Mouse (Mus musculus) MEL (cell line): ENCODE results near the gene Papss2. TPM values are rescaled to one million over a fixed set of nuclear protein-coding genes. Genes with fewer than 3 reads are reported as not detected.

Experiments used
- DNase-seq: peaks from one replicate; pipeline ENCODE4 v3.0.0; 2011; ENCODE audit warnings: low read depth, low spot score
- H3K27ac ChIP-seq: 2 replicates; pipeline ENCODE4 v1.5.1; 2012; ENCODE audit warnings: low read depth, mild to moderate bottlenecking, control low read depth, low read length, moderate library complexity; ENCODE audit not compliant: control insufficient read depth
- H3K27me3 ChIP-seq, 2 experiments: fragments of 150-350 bp in 1 of 2; sonication (generic) in 1 of 2; 2 replicates each; pipeline ENCODE4 v1.6.1; 2012; ENCODE audit warnings: low read length in 2 of 2, mild to moderate bottlenecking in 2 of 2, improper control_type of control experiment in 1 of 2, moderate library complexity in 1 of 2; ENCODE audit not compliant: insufficient read depth in 2 of 2, control insufficient read depth in 1 of 2
- H3K36me3 ChIP-seq, 2 experiments: 2 replicates each; pipeline ENCODE4 v1.6.1; 2012 to 2014; ENCODE audit warnings: low read length in 2 of 2, improper control_type of control experiment in 1 of 2, inconsistent platforms in 1 of 2, mild to moderate bottlenecking in 1 of 2; ENCODE audit not compliant: insufficient read depth in 2 of 2, control insufficient read depth in 1 of 2
- H3K4me1 ChIP-seq, 2 experiments: fragments of 150-350 bp in 1 of 2; sonication (generic) in 1 of 2; 2 replicates each; pipeline ENCODE4 v1.6.1; 2012; ENCODE audit warnings: low read length in 2 of 2, improper control_type of control experiment in 1 of 2, mild to moderate bottlenecking in 1 of 2; ENCODE audit not compliant: insufficient read depth in 2 of 2, control insufficient read depth in 1 of 2
- H3K4me3 ChIP-seq, 2 experiments: fragments of 150-350 bp in 1 of 2; sonication (generic) in 1 of 2; 2 replicates each; pipeline ENCODE4 v1.5.1; 2012; ENCODE audit warnings: low read depth in 2 of 2, low read length in 2 of 2, mild to moderate bottlenecking in 2 of 2, moderate library complexity in 2 of 2, control low read depth in 1 of 2, improper control_type of control experiment in 1 of 2; ENCODE audit not compliant: control insufficient read depth in 1 of 2, insufficient read depth in 1 of 2
- H3K79me2 ChIP-seq: 2 replicates; pipeline ENCODE4 v1.6.1; 2012; ENCODE audit warnings: mild to moderate bottlenecking, low read length, moderate library complexity; ENCODE audit not compliant: control insufficient read depth, poor library complexity, insufficient read depth
- H3K9ac ChIP-seq: 2 replicates; pipeline ENCODE4 v1.6.1; 2012; ENCODE audit warnings: low read depth, mild to moderate bottlenecking, control low read depth, low read length, moderate library complexity; ENCODE audit not compliant: control insufficient read depth, poor library complexity, severe bottlenecking
- H3K9me3 ChIP-seq: fragments of 150-350 bp; sonication (generic); replicated peaks from 2 replicates; pipeline ENCODE4 v1.6.1; 2012; ENCODE audit warnings: mild to moderate bottlenecking, low read length, improper control_type of control experiment, moderate library complexity; ENCODE audit not compliant: insufficient read depth
- BHLHE40 ChIP-seq: IDR thresholded peaks from 2 replicates; pipeline ENCODE4 v1.6.1; 2012; ENCODE audit warnings: low read depth, mild to moderate bottlenecking, inconsistent platforms, low read length, improper control_type of control experiment, borderline replicate concordance
- CHD1 ChIP-seq: IDR thresholded peaks from 2 replicates; pipeline ENCODE4 v1.6.1; 2012; ENCODE audit warnings: low read depth, mild to moderate bottlenecking, inconsistent platforms, low read length, improper control_type of control experiment
- CHD2 ChIP-seq: IDR thresholded peaks from 2 replicates; pipeline ENCODE4 v1.6.1; 2011; ENCODE audit warnings: low read length, improper control_type of control experiment
- CTCF ChIP-seq, 3 experiments: IDR thresholded peaks in 2 of 3; conservative IDR thresholded peaks in 1 of 3; 2 replicates each; pipeline ENCODE4 v1.5.1; 2011 to 2012; ENCODE audit warnings: low read length in 3 of 3, low read depth in 2 of 3, mild to moderate bottlenecking in 2 of 3, improper control_type of control experiment in 1 of 3, inconsistent platforms in 1 of 3, mixed read lengths in 1 of 3, moderate library complexity in 1 of 3; ENCODE audit not compliant: control insufficient read depth in 1 of 3, insufficient read depth in 1 of 3, poor library complexity in 1 of 3, severe bottlenecking in 1 of 3
- E2F4 ChIP-seq: IDR thresholded peaks from 2 replicates; pipeline ENCODE4 v1.6.1; 2011; ENCODE audit warnings: low read depth, low read length, improper control_type of control experiment, borderline replicate concordance
- EP300 ChIP-seq, 2 experiments: IDR thresholded peaks; 2 replicates each; pipeline ENCODE4 v1.6.1; 2011; ENCODE audit warnings: improper control_type of control experiment in 2 of 2, low read length in 2 of 2, low read depth in 1 of 2, mild to moderate bottlenecking in 1 of 2
- ETS1 ChIP-seq: IDR thresholded peaks from 2 replicates; pipeline ENCODE4 v1.6.1; 2012; ENCODE audit warnings: low read depth, mild to moderate bottlenecking, inconsistent platforms, low read length, improper control_type of control experiment, moderate library complexity
- JUND ChIP-seq: IDR thresholded peaks from 2 replicates; pipeline ENCODE4 v1.6.1; 2011; ENCODE audit warnings: low read depth, mild to moderate bottlenecking, improper control_type of control experiment, low read length
- KAT2A ChIP-seq: conservative IDR thresholded peaks from 2 replicates; pipeline ENCODE4 v1.6.1; 2012; ENCODE audit warnings: low read depth, low read length, improper control_type of control experiment, inconsistent platforms
- MEF2A ChIP-seq: IDR thresholded peaks from 2 replicates; pipeline ENCODE4 v1.6.1; 2014; ENCODE audit warnings: low read depth, mild to moderate bottlenecking, inconsistent platforms, low read length, improper control_type of control experiment; ENCODE audit not compliant: poor library complexity, insufficient replicate concordance, severe bottlenecking; ENCODE audit errors: extremely low read depth
- MYB ChIP-seq: IDR thresholded peaks from 2 replicates; pipeline ENCODE4 v1.6.1; 2011; ENCODE audit warnings: mild to moderate bottlenecking, low read depth, low read length, improper control_type of control experiment
- MYC ChIP-seq: IDR thresholded peaks from 2 replicates; pipeline ENCODE4 v1.6.1; 2011; ENCODE audit warnings: low read depth, mild to moderate bottlenecking, low read length, improper control_type of control experiment, moderate library complexity
- NELFE ChIP-seq: IDR thresholded peaks from 2 replicates; pipeline ENCODE4 v1.6.1; 2011; ENCODE audit warnings: low read depth, low read length, improper control_type of control experiment
- NRF1 ChIP-seq: IDR thresholded peaks from 2 replicates; pipeline ENCODE4 v1.6.1; 2014; ENCODE audit warnings: low read depth, mild to moderate bottlenecking, inconsistent platforms, low read length, improper control_type of control experiment, moderate library complexity; ENCODE audit not compliant: poor library complexity, insufficient read depth, severe bottlenecking
- POLR2AphosphoS2 ChIP-seq: IDR thresholded peaks from 2 replicates; pipeline ENCODE4 v1.6.1; 2011; ENCODE audit warnings: low read length, improper control_type of control experiment
- POLR2AphosphoS5 ChIP-seq: IDR thresholded peaks from 2 replicates; pipeline ENCODE4 v1.6.1; 2012; ENCODE audit warnings: low read depth, borderline replicate concordance, mild to moderate bottlenecking, inconsistent platforms, low read length, moderate library complexity, mixed read lengths
- RAD21 ChIP-seq: IDR thresholded peaks from 2 replicates; pipeline ENCODE4 v1.6.1; 2011; ENCODE audit warnings: mild to moderate bottlenecking, low read depth, low read length, improper control_type of control experiment
- SMC3 ChIP-seq: IDR thresholded peaks from 2 replicates; pipeline ENCODE4 v1.6.1; 2011; ENCODE audit warnings: low read depth, low read length, improper control_type of control experiment
- TBP ChIP-seq: IDR thresholded peaks from 2 replicates; pipeline ENCODE4 v1.8.0; 2011; ENCODE audit warnings: low read depth, low read length, improper control_type of control experiment
- TCF12 ChIP-seq: IDR thresholded peaks from 2 replicates; pipeline ENCODE4 v1.6.1; 2014; ENCODE audit warnings: low read depth, mild to moderate bottlenecking, inconsistent platforms, low read length, improper control_type of control experiment, moderate library complexity
- ZMIZ1 ChIP-seq: IDR thresholded peaks from 2 replicates; pipeline ENCODE4 v1.6.1; 2012; ENCODE audit warnings: low read depth, mild to moderate bottlenecking, inconsistent platforms, low read length, improper control_type of control experiment, moderate library complexity
- ZNF384 ChIP-seq: IDR thresholded peaks from 2 replicates; pipeline ENCODE4 v1.6.1; 2012; ENCODE audit warnings: low read depth, mild to moderate bottlenecking, inconsistent platforms, low read length, improper control_type of control experiment
- polyA plus RNA-seq, 2 experiments: library from polyadenylated mRNA; stranded (reverse) in 1 of 2; unstranded in 1 of 2; fragments of >175 nt in 1 of 2; fragments of >200 nt in 1 of 2; gene quantifications; 2 replicates each; pipeline versions ENCODE4 v1.2.1 to v1.2.4; 2012; ENCODE audit warnings: low replicate concordance in 2 of 2, low read depth in 1 of 2; ENCODE audit not compliant: insufficient read length in 2 of 2, insufficient read depth in 1 of 2, missing spikeins in 1 of 2
- total RNA-seq: library from RNA; depleted of rRNA; stranded (reverse); fragments of 300-350 nt; gene quantifications from 2 replicates; pipeline ENCODE4 v1.2.3, GENCODE M21; 2012

Papss2 gene
- total and polyA plus RNA-seq, 3 experiments, result 1.7 to 2.6 TPM; not detected in 1

GRCm38 (mm10) chr19:32604127-32604526 lies 8.5 kb downstream of the Papss2 start:
- H3K79me2 ChIP-seq, result no peaks in the 10 kb centered on the region
- H3K4me3 ChIP-seq, result no peak overlapping the region
- H3K36me3 ChIP-seq, result peaks cover 0 to 6% of the 10 kb centered on the region in 2 experiments; a peak in 2 of 4 replicates
- H3K27ac ChIP-seq, result no peak overlapping the region
- TF ChIP-seq MYB (no peak), JUND (no peak), KAT2A (no peak), E2F4 (no peak), TCF12 (no peak), ZMIZ1 (no peak), EP300 (IDR thresholded peaks at IDR 0.05; ENCODE audit: low read depth in 1 of 2, low read length in 2 of 2) (no peak), SMC3 (no peak), RAD21 (no peak), POLR2AphosphoS2 (no peak), MEF2A (no peak)
- peaks cover 2 to 8% of the 10 kb centered on the region in 2 experiments; a peak in 3 of 4 replicates for H3K4me1 ChIP-seq
- no peak for DNase-seq
- H3K9ac ChIP-seq, result no peak overlapping the region
- H3K27me3 ChIP-seq, result no peaks in the 10 kb centered on the region
- H3K9me3 ChIP-seq, result no peaks in the 10 kb centered on the region

GRCm38 (mm10) chr19:32604563-32605252 lies 9.1 kb downstream of the Papss2 start:
- Histone ChIP-seq H3K79me2 (no peaks in the 10 kb centered on the region), H3K27ac (no peak overlapping the region), H3K36me3 (peaks cover 0 to 6% of the 10 kb centered on the region in 2 experiments; a peak in 2 of 4 replicates), H3K9me3 (no peaks in the 10 kb centered on the region), H3K9ac (no peak overlapping the region), H3K4me1 (peaks cover 2 to 8% of the 10 kb centered on the region in 2 experiments; a peak in 3 of 4 replicates), H3K4me3 (no peak overlapping the region), H3K27me3 (no peaks in the 10 kb centered on the region)
- DNase-seq, result no peak
- TF ChIP-seq ZMIZ1 (no peak), TBP (no peak), MYB (no peak), E2F4 (no peak), CHD1 (no peak), CHD2 (no peak), MYC (no peak), POLR2AphosphoS2 (no peak), ETS1 (no peak), POLR2AphosphoS5 (no peak), BHLHE40 (no peak), NRF1 (no peak), NELFE (no peak), ZNF384 (no peak), RAD21 (no peak), TCF12 (no peak), SMC3 (no peak), CTCF (IDR thresholded peaks at IDR 0.05 in 2 of 3, conservative IDR thresholded peaks at IDR 0.05 in 1 of 3; ENCODE audit: control insufficient read depth in 1 of 3, insufficient read depth in 1 of 3, low read depth in 2 of 3, low read length in 3 of 3, poor library complexity in 1 of 3, severe bottlenecking in 1 of 3) (no peak)
